Mouse (Mus musculus) myocyte (in vitro differentiated cells): ENCODE data around the gene Abcb8.

Experiments used
- E2F4 ChIP-seq: IDR thresholded peaks from one replicate; pipeline ENCODE4 v1.6.1; 2011; ENCODE audit warnings: mild to moderate bottlenecking, control low read depth, moderate library complexity; ENCODE audit not compliant: insufficient read depth
- POLR2A ChIP-seq: IDR thresholded peaks from one replicate; pipeline ENCODE4 v1.6.1; 2011; ENCODE audit warnings: low read depth, mild to moderate bottlenecking, control low read depth, moderate library complexity; ENCODE audit not compliant: insufficient read length
- TCF3 ChIP-seq: IDR thresholded peaks from one replicate; pipeline ENCODE4 v1.6.1; 2011; ENCODE audit warnings: low read depth, control low read depth; ENCODE audit not compliant: insufficient read length

DNA sequence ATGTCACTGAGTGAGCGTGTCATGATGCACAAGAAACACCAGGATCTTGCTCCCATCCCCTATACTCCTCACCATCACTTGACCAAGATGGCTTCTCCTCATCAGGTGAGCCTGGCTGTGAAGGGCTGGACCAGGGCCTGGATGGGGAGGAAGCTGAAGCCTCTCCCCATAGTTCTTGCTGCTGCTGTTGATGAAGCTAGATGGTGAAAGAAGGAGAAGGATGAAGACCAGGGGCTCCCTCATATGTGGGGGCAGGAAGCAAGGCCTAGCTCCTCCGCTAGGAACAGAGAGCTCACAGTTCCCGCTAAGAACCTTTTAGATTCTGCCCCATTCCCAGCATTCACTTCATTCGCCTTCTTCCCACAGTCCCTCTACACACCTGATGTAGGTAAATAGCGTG lies 8.1 kb upstream of the Abcb8 start:
- TF ChIP-seq POLR2A (no peak), E2F4 (no peak), TCF3 (no peak)
